Mouse (Mus musculus) cortical plate, adult 2 months (tissue): ENCODE results near the gene Lenep.

Source experiments
- CTCF ChIP-seq: fragments of 200-500 bp; IDR thresholded peaks from 2 replicates; pipeline ENCODE4 v1.5.1; 2011; ENCODE audit warnings: mild to moderate bottlenecking, control low read depth, low read length; ENCODE audit not compliant: insufficient read depth; ENCODE audit errors: extremely low read depth
- POLR2A ChIP-seq: fragments of 200-500 bp; IDR thresholded peaks from 2 replicates; pipeline ENCODE4 v1.6.1; 2011; ENCODE audit warnings: mild to moderate bottlenecking, low read length, control low read depth; ENCODE audit not compliant: insufficient read depth; ENCODE audit errors: extremely low read depth

DNA sequence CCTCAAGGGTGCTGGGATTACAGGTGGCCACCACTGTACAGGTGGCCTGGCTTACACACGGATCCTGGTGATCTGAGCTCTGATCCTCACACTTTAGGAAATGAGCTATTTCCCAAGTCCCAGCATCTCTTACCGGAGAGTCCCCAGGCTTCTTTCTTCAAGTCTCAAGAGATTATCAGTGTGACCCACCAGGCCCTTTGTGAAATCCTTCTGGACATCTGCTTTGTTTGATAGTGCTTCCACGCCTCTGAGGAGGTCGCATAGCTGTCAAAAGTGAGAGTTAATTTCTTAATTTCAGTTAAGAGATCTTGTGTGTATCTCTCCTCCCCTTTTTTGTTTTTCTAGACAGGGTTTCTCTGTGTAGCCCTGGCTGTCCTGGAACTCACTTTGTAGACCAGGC lies 23.3 kb upstream of the Lenep start:
- TF ChIP-seq POLR2A (no peak), CTCF (no peak)
